Mouse (Mus musculus): ENCODE measurements around the gene Acbd5. TPM values are rescaled to one million over a fixed set of nuclear protein-coding genes. Genes with fewer than 3 reads are reported as not detected.

Gene Acbd5
- polyA plus RNA-seq (2015; fragmentation: Nextera tagmentation; extraction: Ambion mirVana): 33.1 and 37.5 TPM in 2 replicates

DNA sequence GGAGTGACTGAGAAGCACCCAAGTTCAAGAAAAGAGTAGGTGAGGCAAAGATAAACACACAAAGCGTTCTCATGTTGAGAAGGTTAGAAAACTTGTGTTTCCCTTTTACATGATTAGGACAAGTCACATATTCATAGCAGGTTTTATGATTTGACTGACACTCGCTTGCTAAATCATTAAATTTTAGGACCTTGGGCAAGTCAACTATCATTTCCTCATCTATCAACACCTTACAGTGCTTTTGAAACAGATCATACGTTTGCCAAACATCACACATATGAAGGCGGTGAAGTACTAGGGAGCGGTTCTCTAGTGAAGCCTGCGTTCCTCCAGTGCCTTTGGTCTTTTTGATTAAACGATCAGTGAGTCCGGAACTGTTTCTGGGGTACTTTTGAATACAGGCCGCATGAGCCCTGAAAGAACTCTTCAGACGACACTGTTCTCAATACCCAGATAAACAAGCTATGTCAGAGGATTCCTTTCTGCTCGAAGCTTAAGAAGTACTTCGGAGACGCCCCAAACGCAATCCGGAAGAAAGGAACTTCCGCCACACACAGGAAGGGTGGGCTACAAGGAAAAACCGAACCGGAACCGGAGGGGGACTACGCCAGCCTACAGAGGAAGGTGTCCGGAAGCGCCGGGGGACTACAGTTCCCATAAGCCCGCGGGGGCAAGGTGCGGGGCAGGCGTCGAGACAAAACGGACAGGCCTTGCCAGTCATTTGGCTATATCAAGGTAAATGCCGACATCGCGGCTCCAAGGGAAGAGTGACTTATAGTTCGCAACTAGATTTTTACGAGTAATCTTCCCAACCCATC is at the start of gene Acbd5:
Acbd5 (plus strand) TSS at position 616 of the 818 bp plus-strand sequence.
- 2% methylated on average over 34 of the region's 34 CpGs for WGBS
- peak; percentile 96 for ATAC-seq (ENCODE audit: insufficient read depth, low FRiP score, low read depth)

DNA sequence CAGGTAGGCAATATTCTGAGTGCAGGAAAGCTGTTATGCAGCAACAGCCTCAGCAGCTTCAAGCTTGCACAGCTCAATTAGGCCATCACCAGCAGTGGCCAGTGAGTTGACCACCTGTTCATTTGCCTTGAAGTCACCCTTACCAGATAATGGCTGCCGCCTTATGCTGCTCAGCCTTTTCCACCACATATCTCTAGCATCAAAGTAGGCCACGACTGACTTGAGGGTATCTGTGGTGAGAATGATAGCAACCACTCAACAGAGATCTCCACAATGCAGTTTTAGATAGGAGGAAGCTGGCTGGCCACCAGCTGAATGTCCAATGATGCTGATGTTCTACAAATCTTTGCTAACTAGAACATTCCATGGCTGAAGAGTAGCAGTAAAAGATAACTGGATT is 48.8 kb upstream of the Acbd5 start:
- Histone ChIP-seq H3K4me2 (no peak overlapping the region), H3K9ac (no peak overlapping the region), H3K4me1 (peaks cover 9% of the 10 kb centered on the region; the same call in 1 of the 2 replicates), H3K27ac (no peak overlapping the region), H3K9me3 (no peaks in the 10 kb centered on the region), H3K27me3 (replicated peaks) (no peaks in the 10 kb centered on the region), H3K4me3 (replicated peaks) (no peak overlapping the region), H3K36me3 (no peaks in the 10 kb centered on the region)
- 86% methylated on average over 2 of the region's 2 CpGs for WGBS
- no peak for ATAC-seq (ENCODE audit: insufficient read depth, low FRiP score, low read depth)

More for the DNA sequence above, at the start of gene Acbd5:
- peak within 1 kb of the TSS; percentile 61 for H3K9ac ChIP-seq
- H3K36me3 ChIP-seq: no peaks in the 10 kb centered on the region
- H3K4me1 ChIP-seq: no peaks in the 10 kb centered on the region
- H3K4me3 ChIP-seq (replicated peaks): peak within 1 kb of the TSS; percentile 69
- H3K27ac ChIP-seq: peak within 1 kb of the TSS; percentile 97
- H3K27me3 ChIP-seq (replicated peaks): no peaks in the 10 kb centered on the region
- H3K4me2 ChIP-seq: peak within 1 kb of the TSS; percentile 98
- no peaks in the 10 kb centered on the region for H3K9me3 ChIP-seq

- Histone ChIP-seq H3K4me2 (no peak overlapping the region), H3K27ac (no peak overlapping the region), H3K4me3 (replicated peaks) (no peak overlapping the region), H3K36me3 (no peaks in the 10 kb centered on the region), H3K27me3 (replicated peaks) (no peaks in the 10 kb centered on the region), H3K9me3 (no peaks in the 10 kb centered on the region), H3K9ac (no peak overlapping the region), H3K4me1 (no peaks in the 10 kb centered on the region)
- ATAC-seq (ENCODE audit: insufficient read depth, low FRiP score, low read depth): no peak
- WGBS: 84% methylated on average over 4 of the region's 4 CpGs
Observed at GRCm38 (mm10) chr2:23021320-23021719, 46.6 kb upstream of the Acbd5 start.

- Histone ChIP-seq H3K4me2 (no peak overlapping the region), H3K9me3 (no peaks in the 10 kb centered on the region), H3K4me3 (replicated peaks) (no peak overlapping the region), H3K9ac (no peak overlapping the region), H3K36me3 (no peaks in the 10 kb centered on the region), H3K27me3 (replicated peaks) (no peaks in the 10 kb centered on the region), H3K4me1 (no peaks in the 10 kb centered on the region), H3K27ac (no peak overlapping the region)
- no peak for ATAC-seq (ENCODE audit: insufficient read depth, low FRiP score, low read depth)
- 55% methylated on average over 4 of the region's 4 CpGs for WGBS
Observed at GRCm38 (mm10) chr2:23021721-23022120, 46.2 kb upstream of the Acbd5 start.

DNA sequence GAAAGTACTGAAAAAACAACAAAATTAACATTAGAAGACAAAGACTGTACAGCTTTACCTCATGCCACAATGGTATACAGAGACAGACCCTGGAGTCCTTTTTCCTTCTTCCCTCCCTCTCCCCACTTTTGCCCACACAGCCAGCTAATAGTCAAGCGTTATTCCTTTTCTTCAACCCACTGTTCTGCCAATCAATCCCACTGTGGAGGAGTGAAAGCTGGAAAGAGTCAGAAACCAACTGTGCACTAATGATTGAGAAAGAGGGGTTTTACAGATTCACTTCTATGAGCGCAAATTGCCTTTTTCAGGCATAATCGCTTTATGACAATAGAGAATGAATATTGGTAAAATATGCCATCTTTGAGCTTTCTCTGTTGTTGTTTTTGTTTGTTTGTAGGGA is 44.9 kb upstream of the Acbd5 start:
- Histone ChIP-seq H3K9me3 (no peaks in the 10 kb centered on the region), H3K9ac (no peak overlapping the region), H3K36me3 (no peaks in the 10 kb centered on the region), H3K27me3 (replicated peaks) (no peaks in the 10 kb centered on the region), H3K4me3 (replicated peaks) (no peak overlapping the region), H3K4me2 (no peak overlapping the region), H3K27ac (no peak overlapping the region), H3K4me1 (no peaks in the 10 kb centered on the region)
- WGBS: 87% methylated on average over 3 of the region's 3 CpGs
- no peak for ATAC-seq (ENCODE audit: insufficient read depth, low FRiP score, low read depth)

DNA sequence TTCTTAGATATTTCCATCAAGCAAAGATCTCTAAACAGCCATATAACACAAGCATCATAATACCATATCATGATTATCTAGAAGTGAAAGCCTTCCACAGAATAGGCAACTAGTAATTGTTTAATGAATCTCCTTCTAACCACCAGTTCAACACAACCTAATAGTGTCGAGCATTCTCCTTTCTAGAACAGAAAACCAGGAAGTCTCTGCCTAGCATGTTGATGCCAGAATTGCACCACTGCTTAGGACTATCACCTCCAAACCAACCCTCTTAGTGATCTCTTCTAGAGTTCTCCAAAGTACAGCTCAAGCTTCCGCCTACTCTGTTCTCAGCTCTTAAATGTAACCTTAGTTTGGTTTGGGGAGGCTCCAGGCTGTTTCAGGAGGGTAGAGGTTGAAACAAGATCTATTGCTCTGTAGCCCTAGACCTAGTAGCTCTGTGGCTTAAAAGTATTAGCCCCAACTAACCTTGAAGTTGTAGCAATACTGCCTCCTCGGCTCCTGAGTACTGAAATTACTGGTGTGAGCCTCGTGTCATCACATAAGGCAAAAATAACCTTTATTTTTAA is 44.2 kb upstream of the Acbd5 start:
- Histone ChIP-seq H3K4me3 (replicated peaks) (no peak overlapping the region), H3K27me3 (replicated peaks) (no peaks in the 10 kb centered on the region), H3K9ac (no peak overlapping the region), H3K4me1 (no peaks in the 10 kb centered on the region), H3K4me2 (no peak overlapping the region), H3K27ac (no peak overlapping the region), H3K36me3 (no peaks in the 10 kb centered on the region), H3K9me3 (no peaks in the 10 kb centered on the region)
- ATAC-seq (ENCODE audit: insufficient read depth, low FRiP score, low read depth): no peak
- WGBS: 87% methylated on average over 4 of the region's 4 CpGs

DNA sequence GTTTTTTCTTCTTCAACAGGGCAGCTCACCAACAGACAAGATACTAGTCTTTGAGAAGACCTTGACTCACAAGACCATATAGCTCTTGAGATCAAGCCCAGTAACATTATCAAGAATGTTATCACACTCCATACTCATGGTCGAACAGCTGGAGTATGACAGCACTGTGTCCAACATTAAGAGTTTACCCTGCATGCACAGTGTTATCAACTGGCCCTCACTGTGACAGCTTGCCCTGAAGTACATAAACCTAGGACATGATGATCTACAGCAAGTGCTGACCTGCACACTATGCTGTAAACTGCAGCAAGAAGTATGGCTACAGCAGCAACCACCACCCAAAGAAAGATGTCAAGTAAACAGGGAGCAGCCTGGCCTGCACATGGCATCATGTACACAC is 41.6 kb upstream of the Acbd5 start:
- H3K9ac ChIP-seq: no peak overlapping the region
- H3K27ac ChIP-seq: no peak overlapping the region

DNA sequence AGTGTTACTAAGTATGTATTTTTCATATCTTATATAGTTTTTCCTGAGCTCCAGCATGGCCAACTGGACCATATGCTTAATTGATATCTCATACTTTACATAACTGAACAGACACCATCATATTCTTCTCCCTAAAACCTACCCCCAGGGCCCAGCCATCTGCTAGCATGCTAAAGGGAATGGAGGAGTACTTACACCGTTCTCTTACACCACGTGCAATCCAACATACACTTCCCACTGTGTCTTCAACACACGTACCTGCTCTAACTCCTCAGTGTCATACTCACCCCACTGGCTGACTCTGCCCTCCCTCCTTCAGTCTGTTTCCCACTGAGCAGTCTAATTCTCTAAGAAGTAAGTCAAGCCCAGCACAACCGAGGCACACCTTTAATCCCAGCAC is 39.1 kb upstream of the Acbd5 start:
- ATAC-seq (ENCODE audit: insufficient read depth, low FRiP score, low read depth): no peak
- H3K4me3 ChIP-seq (replicated peaks): no peak overlapping the region
- H3K27me3 ChIP-seq (replicated peaks): no peaks in the 10 kb centered on the region

More for the DNA sequence above, 41.6 kb upstream of the Acbd5 start:
- Histone ChIP-seq H3K9me3 (no peaks in the 10 kb centered on the region), H3K36me3 (no peaks in the 10 kb centered on the region; the same call in 1 of the 2 replicates), H3K27me3 (replicated peaks) (no peaks in the 10 kb centered on the region), H3K4me3 (replicated peaks) (no peak overlapping the region), H3K4me2 (no peak overlapping the region), H3K4me1 (no peaks in the 10 kb centered on the region)
- no peak for ATAC-seq (ENCODE audit: insufficient read depth, low FRiP score, low read depth)
- WGBS: 72% methylated on average over 1 of the region's 1 CpGs

DNA sequence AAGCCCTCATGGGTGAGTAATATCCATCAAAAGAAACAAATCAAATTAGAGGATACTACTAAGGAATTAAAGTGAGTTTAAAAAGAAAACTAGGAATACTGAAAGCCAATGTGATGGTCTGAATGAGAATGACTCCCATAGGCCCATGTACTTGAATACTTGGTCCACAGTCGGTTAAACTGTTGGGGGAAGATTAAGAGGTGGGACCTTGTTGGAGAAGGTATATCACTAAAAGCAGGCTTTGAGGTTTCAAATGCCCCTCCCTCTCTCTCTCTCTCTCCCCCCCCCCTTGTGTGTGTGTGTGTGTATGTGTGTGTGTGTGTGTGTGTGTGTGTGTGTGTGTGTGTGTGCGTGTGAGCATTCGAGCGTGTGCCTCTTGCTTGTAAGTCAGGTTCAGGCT is 37.3 kb upstream of the Acbd5 start:
- no peaks in the 10 kb centered on the region for H3K4me1 ChIP-seq
- no peak overlapping the region for H3K4me3 ChIP-seq (replicated peaks)
- no peak overlapping the region for H3K4me2 ChIP-seq
- H3K9ac ChIP-seq: no peak overlapping the region
- no peak for ATAC-seq (ENCODE audit: insufficient read depth, low FRiP score, low read depth)
- WGBS: 93% methylated on average over 4 of the region's 4 CpGs
- no peaks in the 10 kb centered on the region for H3K27me3 ChIP-seq (replicated peaks)
- no peaks in the 10 kb centered on the region; the same call in 1 of the 2 replicates for H3K36me3 ChIP-seq
- no peak overlapping the region for H3K27ac ChIP-seq
- H3K9me3 ChIP-seq: no peaks in the 10 kb centered on the region

More for the DNA sequence above, 39.1 kb upstream of the Acbd5 start:
- H3K9me3 ChIP-seq: no peaks in the 10 kb centered on the region
- no peak overlapping the region for H3K27ac ChIP-seq
- no peaks in the 10 kb centered on the region for H3K4me1 ChIP-seq
- whole genome bisulfite sequencing: 83% methylated on average over 4 of the region's 4 CpGs
- H3K4me2 ChIP-seq: no peak overlapping the region
- H3K9ac ChIP-seq: no peak overlapping the region
- no peaks in the 10 kb centered on the region; the same call in 1 of the 2 replicates for H3K36me3 ChIP-seq

- Histone ChIP-seq H3K27ac (no peak overlapping the region), H3K4me3 (replicated peaks) (no peak overlapping the region), H3K27me3 (replicated peaks) (no peaks in the 10 kb centered on the region), H3K9me3 (no peaks in the 10 kb centered on the region), H3K4me2 (no peak overlapping the region), H3K4me1 (0 out of 2 replicates have a peak, but pooled peaks cover 3% of the 10 kb centered on the region), H3K9ac (no peak overlapping the region), H3K36me3 (no peaks in the 10 kb centered on the region; the same call in 1 of the 2 replicates)
- ATAC-seq (ENCODE audit: insufficient read depth, low FRiP score, low read depth): no peak
- 66% methylated on average over 3 of the region's 3 CpGs for WGBS
Observed at GRCm38 (mm10) chr2:23034692-23035435, 33.1 kb upstream of the Acbd5 start.

DNA sequence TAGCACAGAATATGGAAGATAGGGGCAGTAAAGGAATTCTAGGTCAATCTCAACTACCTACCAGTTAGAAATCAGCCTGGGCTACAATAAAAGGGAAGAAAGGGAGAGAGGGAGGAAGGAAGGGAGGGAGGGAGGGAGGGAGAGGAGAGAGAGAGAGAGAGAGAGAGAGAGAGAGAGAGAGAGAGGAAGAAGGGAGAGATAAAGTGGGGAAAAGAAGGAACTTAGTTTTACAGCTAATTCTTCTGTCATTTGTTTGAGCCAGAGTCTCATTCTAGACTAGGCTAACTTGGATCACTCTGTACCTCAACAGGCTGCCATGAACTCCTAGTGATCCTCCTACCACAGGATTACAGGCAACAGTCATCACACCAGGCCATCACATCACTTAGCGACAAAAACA is 32.5 kb upstream of the Acbd5 start:
- no peaks in the 10 kb centered on the region; the same call in 1 of the 2 replicates for H3K36me3 ChIP-seq
- H3K9me3 ChIP-seq: no peaks in the 10 kb centered on the region
- no peak overlapping the region for H3K4me2 ChIP-seq
- WGBS: 83% methylated on average over 1 of the region's 1 CpGs
- no peak for ATAC-seq (ENCODE audit: insufficient read depth, low FRiP score, low read depth)
- H3K27ac ChIP-seq: no peak overlapping the region
- no peak overlapping the region for H3K9ac ChIP-seq
- H3K4me3 ChIP-seq (replicated peaks): no peak overlapping the region
- no peaks in the 10 kb centered on the region for H3K27me3 ChIP-seq (replicated peaks)
- H3K4me1 ChIP-seq: 0 out of 2 replicates have a peak, but pooled peaks cover 3% of the 10 kb centered on the region

All from stomach, embryonic 15.5 days (tissue).